Mouse (Mus musculus) kidney, embryonic 16.5 days (tissue): Measurements from ENCODE around the gene Fam214a. TPM values are rescaled to one million over a fixed set of nuclear protein-coding genes. Genes with fewer than 3 reads are reported as not detected.

Experiments used
- ATAC-seq: fragments of 200-750 bp; cut with Nextera tagmentation; 2 replicates; pipeline ENCODE4 v1.8.0; 2017; ENCODE audit warnings: moderate TSS enrichment; ENCODE audit not compliant: low FRiP score, low TSS enrichment
- H3K27ac ChIP-seq: fragments of 300-500 bp; sonication (generic); 2 replicates; pipeline ENCODE4 v1.5.1; 2014; ENCODE audit warnings: low read length
- H3K27me3 ChIP-seq: fragments of 300-500 bp; sonication (generic); 2 replicates; pipeline ENCODE4 v1.6.1; 2014; ENCODE audit warnings: low read length, control low read depth, mixed read lengths; ENCODE audit not compliant: insufficient read depth
- H3K36me3 ChIP-seq: fragments of 300-500 bp; sonication (generic); 2 replicates; pipeline ENCODE4 v1.6.1; 2014; ENCODE audit warnings: low read length, control low read depth, mixed read lengths; ENCODE audit not compliant: insufficient read depth
- H3K4me1 ChIP-seq: fragments of 300-500 bp; sonication (generic); 2 replicates; pipeline ENCODE4 v1.6.1; 2014; ENCODE audit warnings: low read length, control low read depth, mixed read lengths; ENCODE audit not compliant: insufficient read depth
- H3K4me2 ChIP-seq: fragments of 300-500 bp; sonication (generic); replicated peaks from 2 replicates; pipeline ENCODE4 v1.6.1; 2014; ENCODE audit warnings: low read depth, low read length
- H3K4me3 ChIP-seq: fragments of 300-500 bp; sonication (generic); 2 replicates; pipeline ENCODE4 v1.5.1; 2014; ENCODE audit warnings: mild to moderate bottlenecking, low read length
- H3K9ac ChIP-seq: fragments of 300-500 bp; sonication (generic); replicated peaks from 2 replicates; pipeline ENCODE4 v1.6.1; 2014; ENCODE audit warnings: low read length
- H3K9me3 ChIP-seq: fragments of 300-500 bp; sonication (generic); 2 replicates; pipeline ENCODE4 v1.6.1; 2016; ENCODE audit warnings: low read length, control low read depth
- WGBS: fragments of 180-500 bp; shearing (Covaris S2); extraction: QIAGEN DNeasy Blood & Tissue Kit; methylation state at CpG from one replicate; pipeline ENCODE4 v1.1.7; 2014; 5-methylcytosine and 5-hydroxymethylcytosine counted together
- polyA plus RNA-seq: library from polyadenylated mRNA; unstranded; fragments of >200 nt; fragmentation: Nextera tagmentation; extraction: Ambion mirVana; gene quantifications from 2 replicates; pipeline ENCODE4 v1.2.1, GENCODE M21; 2015

Gene Fam214a
- polyA plus RNA-seq, 1 experiment from 2014 or later = 13.6 TPM

- Histone ChIP-seq H3K4me3 (no peak overlapping the region), H3K4me2 (no peak overlapping the region), H3K9me3 (no peaks in the 10 kb centered on the region), H3K36me3 (peaks cover 29% of the 10 kb centered on the region; the same call in 1 of the 2 replicates), H3K27ac (no peak overlapping the region), H3K27me3 (no peaks in the 10 kb centered on the region), H3K4me1 (no peaks in the 10 kb centered on the region), H3K9ac (no peak overlapping the region)
- WGBS = 95% methylated on average over 2 of the region's 2 CpGs
- ATAC-seq = no peak
Observed at GRCm38 (mm10) chr9:75016591-75016990, 63.9 kb downstream of the Fam214a start.

DNA sequence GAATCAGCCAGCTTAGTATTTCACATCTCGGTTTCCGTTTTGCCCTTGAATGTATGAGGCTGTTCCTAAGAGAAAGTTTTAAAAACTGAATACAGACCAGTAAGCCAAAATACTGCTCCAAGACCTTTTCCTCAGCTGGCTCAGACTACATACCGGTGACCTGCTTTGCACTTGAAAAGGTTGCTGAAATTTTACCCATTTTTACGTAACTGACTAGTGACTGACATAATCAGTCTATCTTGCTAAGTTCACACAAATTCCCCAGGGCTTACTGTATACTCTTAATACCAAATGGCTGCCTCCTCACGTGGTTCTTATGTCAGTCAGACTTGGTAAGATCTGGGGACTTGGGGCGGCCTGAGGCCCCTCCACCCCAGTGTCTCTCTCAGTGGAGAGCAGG lies 66.5 kb downstream of the Fam214a start:
- Histone ChIP-seq H3K36me3 (peaks cover 24% of the 10 kb centered on the region; the same call in 1 of the 2 replicates), H3K27ac (no peak overlapping the region), H3K4me3 (no peak overlapping the region), H3K9me3 (no peaks in the 10 kb centered on the region), H3K9ac (no peak overlapping the region), H3K27me3 (no peaks in the 10 kb centered on the region), H3K4me2 (no peak overlapping the region), H3K4me1 (no peaks in the 10 kb centered on the region)
- 90% methylated on average over 6 of the region's 6 CpGs for WGBS
- no peak for ATAC-seq

GRCm38 (mm10) chr9:75019592-75019991 lies 66.9 kb downstream of the Fam214a start:
- 93% methylated on average over 3 of the region's 3 CpGs for WGBS
- Histone ChIP-seq H3K4me2 (no peak overlapping the region), H3K4me3 (no peak overlapping the region), H3K4me1 (no peaks in the 10 kb centered on the region), H3K27me3 (no peaks in the 10 kb centered on the region), H3K9me3 (no peaks in the 10 kb centered on the region), H3K27ac (no peak overlapping the region), H3K9ac (no peak overlapping the region), H3K36me3 (peaks cover 23% of the 10 kb centered on the region; the same call in 1 of the 2 replicates)
- ATAC-seq = no peak

DNA sequence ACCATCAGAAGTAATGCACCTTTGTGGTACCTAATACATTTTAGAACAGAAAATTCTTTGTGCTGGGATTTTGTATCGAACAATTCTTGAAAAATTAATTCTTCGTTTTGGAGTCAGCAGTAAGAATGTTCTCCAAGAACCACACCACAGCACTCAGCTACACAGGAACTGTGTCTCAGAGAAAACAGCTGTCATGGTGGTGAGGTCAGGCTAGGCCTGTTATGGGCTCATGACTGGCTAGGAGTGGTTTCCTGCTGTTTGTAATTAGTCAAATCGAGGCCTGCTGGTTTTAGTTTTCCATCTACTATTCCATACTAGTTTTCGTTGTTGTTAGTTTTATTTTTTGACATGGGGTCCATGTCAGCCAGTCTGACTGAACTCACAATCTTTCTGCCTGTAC lies 67.9 kb downstream of the Fam214a start:
- Histone ChIP-seq H3K27ac (no peak overlapping the region), H3K9ac (no peak overlapping the region), H3K27me3 (no peaks in the 10 kb centered on the region), H3K4me1 (no peaks in the 10 kb centered on the region), H3K36me3 (peaks cover 19% of the 10 kb centered on the region), H3K4me3 (no peak overlapping the region), H3K9me3 (no peaks in the 10 kb centered on the region), H3K4me2 (no peak overlapping the region)
- 79% methylated on average over 4 of the region's 4 CpGs for WGBS
- no peak for ATAC-seq

- Histone ChIP-seq H3K4me1 (no peaks in the 10 kb centered on the region), H3K4me2 (no peak overlapping the region), H3K9ac (no peak overlapping the region), H3K36me3 (peaks cover 19% of the 10 kb centered on the region), H3K4me3 (no peak overlapping the region), H3K27me3 (no peaks in the 10 kb centered on the region), H3K9me3 (no peaks in the 10 kb centered on the region), H3K27ac (no peak overlapping the region)
- 93% methylated on average over 7 of the region's 7 CpGs for WGBS
- no peak for ATAC-seq
Observed at GRCm38 (mm10) chr9:75022546-75022945, 69.9 kb downstream of the Fam214a start.

DNA sequence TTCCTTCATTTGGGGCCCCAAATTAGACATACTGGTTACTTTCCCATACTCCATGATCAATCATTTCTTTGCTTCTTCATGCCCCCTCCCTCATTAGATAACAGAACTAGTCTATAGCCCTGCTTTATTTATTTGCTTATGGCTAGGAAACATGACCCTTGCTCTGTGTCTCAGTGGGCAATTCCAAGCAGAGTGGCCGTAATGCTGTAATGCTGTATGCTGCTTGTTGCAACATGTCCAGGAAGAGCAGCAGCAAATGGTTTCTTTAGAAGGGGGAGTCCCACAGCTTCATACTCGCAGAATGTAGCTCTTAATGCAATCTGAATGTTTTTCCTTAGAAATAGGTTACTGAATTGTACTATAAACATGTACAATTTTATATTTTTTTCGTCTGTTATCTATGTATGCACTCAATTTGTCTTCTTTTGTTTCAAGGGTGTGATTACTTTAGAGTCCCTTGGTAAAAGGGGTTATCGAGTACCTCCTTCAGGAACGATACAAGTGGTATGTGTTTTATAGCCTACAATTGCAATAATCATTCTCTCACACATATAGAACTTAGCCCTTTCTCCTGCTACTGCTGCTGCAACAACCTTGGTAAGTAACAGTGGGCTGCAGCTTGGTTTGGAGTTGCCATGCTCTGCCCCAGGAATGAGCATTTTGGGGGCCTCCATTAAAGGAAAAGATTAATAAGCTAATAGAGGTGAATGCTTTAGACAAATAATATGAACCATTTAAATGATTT lies 70.6 kb downstream of the Fam214a start:
- Histone ChIP-seq H3K27ac (no peak overlapping the region), H3K9ac (no peak overlapping the region), H3K36me3 (peaks cover 19% of the 10 kb centered on the region), H3K9me3 (no peaks in the 10 kb centered on the region), H3K4me1 (no peaks in the 10 kb centered on the region), H3K4me3 (no peak overlapping the region), H3K27me3 (no peaks in the 10 kb centered on the region), H3K4me2 (no peak overlapping the region)
- no peak for ATAC-seq
- 56% methylated on average over 5 of the region's 5 CpGs for WGBS

DNA sequence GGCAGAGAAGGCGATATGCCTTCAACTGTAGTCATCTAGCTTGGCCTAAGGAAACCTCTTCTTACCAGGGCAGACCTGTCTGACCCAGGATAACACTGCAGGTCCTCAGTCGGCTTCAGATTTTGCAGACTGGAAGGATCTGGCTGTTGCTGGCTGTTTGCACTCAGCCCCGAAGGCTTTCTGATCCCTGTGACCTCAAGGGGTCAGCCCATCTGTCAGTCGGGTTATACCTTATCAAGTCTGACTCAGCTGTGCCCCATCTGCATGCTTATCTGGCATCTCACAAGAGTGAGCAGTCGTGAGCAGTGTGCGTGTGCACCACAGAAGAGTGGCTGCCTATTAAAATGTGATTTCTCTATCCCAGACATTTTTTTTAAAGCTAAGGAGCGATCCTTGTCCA lies 71.4 kb downstream of the Fam214a start:
- H3K4me3 ChIP-seq = no peak overlapping the region
- H3K27me3 ChIP-seq = no peaks in the 10 kb centered on the region
- no peak overlapping the region for H3K9ac ChIP-seq
- H3K9me3 ChIP-seq = no peaks in the 10 kb centered on the region
- ATAC-seq = no peak
- H3K36me3 ChIP-seq = peaks cover 13% of the 10 kb centered on the region
- no peak overlapping the region for H3K27ac ChIP-seq
- no peaks in the 10 kb centered on the region for H3K4me1 ChIP-seq
- no peak overlapping the region for H3K4me2 ChIP-seq
- 49% methylated on average over 7 of the region's 7 CpGs for whole genome bisulfite sequencing

DNA sequence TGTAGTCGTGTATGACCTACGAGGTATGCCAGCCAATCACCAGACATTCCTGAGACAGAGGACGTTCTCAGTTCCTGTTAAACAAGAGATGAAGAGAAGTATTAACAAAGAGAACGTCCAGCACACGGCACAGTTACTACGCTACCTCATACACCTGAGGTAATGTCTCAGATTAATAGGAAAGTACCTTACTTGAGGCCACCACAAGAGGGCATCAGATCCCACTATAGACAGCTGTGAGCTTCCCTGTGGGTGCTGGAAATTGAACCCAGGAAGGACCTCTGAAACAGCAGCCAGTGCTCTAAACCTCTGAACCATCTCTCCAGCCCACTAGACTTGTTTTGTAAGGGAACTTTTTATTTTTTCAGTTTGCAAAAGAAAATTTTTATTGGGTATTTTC lies 73.0 kb downstream of the Fam214a start:
- H3K36me3 ChIP-seq = no peaks in the 10 kb centered on the region; the same call in 1 of the 2 replicates
- 79% methylated on average over 6 of the region's 6 CpGs for WGBS
- no peak overlapping the region for H3K4me3 ChIP-seq
- no peak overlapping the region for H3K9ac ChIP-seq
- H3K9me3 ChIP-seq = no peaks in the 10 kb centered on the region
- H3K4me2 ChIP-seq = no peak overlapping the region
- H3K27ac ChIP-seq = no peak overlapping the region
- H3K27me3 ChIP-seq = no peaks in the 10 kb centered on the region
- no peaks in the 10 kb centered on the region for H3K4me1 ChIP-seq
- no peak for ATAC-seq

- Histone ChIP-seq H3K9ac (no peak overlapping the region), H3K9me3 (no peaks in the 10 kb centered on the region), H3K27ac (no peak overlapping the region), H3K36me3 (0 out of 2 replicates have a peak, but pooled peaks cover 3% of the 10 kb centered on the region), H3K4me2 (no peak overlapping the region), H3K4me3 (no peak overlapping the region), H3K4me1 (no peaks in the 10 kb centered on the region), H3K27me3 (no peaks in the 10 kb centered on the region)
- no peak for ATAC-seq
- WGBS = 90% methylated on average over 1 of the region's 1 CpGs
Observed at GRCm38 (mm10) chr9:75032408-75032807, 79.7 kb downstream of the Fam214a start.

DNA sequence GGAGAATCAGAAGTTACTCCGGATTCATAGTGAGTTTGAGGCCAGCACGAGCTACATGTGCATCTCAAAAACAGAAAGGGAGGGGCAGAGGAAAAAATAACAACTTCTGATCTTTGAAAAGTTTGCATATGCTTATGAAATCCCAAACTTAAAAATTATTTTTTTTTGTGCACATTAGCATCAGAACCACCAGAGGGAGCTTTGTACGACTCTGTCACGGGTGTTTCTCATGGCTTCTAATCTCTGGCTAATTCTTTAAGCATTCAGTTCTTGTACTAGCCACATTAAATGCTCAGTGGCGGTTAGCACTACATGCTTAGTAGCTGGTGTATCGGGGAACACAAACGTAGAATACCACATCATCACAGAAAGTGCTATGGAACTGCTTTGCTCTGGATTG lies 80.5 kb downstream of the Fam214a start:
- ATAC-seq = no peak
- 60% methylated on average over 7 of the region's 7 CpGs for WGBS
- no peak overlapping the region for H3K4me2 ChIP-seq

More for the DNA sequence above, 80.5 kb downstream of the Fam214a start:
- Histone ChIP-seq H3K9me3 (no peaks in the 10 kb centered on the region), H3K4me3 (no peak overlapping the region), H3K36me3 (0 out of 2 replicates have a peak, but pooled peaks cover 3% of the 10 kb centered on the region), H3K27me3 (no peaks in the 10 kb centered on the region), H3K4me1 (no peaks in the 10 kb centered on the region), H3K27ac (no peak overlapping the region), H3K9ac (no peak overlapping the region)
